Mouse (Mus musculus): Measurements from ENCODE around the gene Abca17.

Gene Abca17

DNA sequence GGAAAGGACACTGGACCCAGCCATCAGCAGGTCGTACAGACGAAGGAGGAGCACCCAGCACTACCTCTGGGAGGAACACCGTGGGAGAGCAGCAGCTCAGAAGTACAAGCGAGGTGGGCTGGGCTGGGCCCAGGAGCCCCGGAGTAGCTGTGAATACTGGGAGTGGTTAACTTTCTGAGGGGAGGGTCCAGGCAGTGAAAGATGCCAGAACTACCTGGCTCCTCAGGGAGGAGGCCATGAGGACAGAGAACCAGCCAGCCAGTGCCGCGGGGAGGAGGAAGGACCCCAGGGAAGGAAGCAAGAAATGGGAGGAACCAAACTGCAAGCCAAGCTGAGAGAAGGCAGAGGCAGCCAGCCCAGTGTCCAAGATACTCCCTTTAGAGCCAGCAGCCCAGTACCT, 122.9 kb downstream of the Abca17 start:
- DNase-seq: no peak

DNA sequence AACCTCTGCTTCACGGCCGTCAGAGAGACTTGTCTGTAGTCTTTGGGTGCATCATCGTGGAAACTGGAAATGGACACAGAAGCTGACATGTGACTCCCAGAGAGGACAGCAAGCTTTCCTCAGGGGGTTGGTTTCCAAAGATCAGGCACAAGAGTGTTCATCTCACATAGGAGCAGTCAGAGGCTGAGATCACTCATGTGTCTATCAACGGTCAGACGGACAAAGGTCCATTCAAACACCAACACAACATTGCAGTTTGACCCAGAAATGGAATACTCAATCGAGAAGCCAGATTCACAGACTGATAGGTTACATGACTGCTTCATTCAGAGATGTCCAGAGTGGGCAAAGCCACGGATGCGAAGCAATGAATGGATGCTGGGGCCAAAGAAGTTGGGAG, 124.1 kb downstream of the Abca17 start:
- no peak for DNase-seq

DNA sequence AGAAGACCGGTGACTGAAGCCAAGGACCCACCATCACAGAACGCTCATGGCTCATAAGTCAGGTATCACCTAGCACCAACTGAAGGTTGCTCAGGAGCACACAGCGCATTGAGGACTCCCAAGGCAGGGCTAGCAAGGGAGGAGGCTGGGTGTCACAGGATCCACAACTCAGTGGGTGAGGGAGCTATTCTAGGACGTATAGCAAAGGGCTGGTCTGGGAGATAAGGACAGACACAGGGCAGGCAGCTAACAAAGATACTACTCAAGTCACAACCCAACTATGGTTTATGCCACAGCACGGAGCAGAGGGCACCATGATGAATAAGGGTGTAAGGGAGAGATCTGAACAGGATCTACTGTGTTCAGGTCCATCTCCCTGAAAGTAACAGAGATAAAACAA, 125.0 kb downstream of the Abca17 start:
- DNase-seq: no peak

DNA sequence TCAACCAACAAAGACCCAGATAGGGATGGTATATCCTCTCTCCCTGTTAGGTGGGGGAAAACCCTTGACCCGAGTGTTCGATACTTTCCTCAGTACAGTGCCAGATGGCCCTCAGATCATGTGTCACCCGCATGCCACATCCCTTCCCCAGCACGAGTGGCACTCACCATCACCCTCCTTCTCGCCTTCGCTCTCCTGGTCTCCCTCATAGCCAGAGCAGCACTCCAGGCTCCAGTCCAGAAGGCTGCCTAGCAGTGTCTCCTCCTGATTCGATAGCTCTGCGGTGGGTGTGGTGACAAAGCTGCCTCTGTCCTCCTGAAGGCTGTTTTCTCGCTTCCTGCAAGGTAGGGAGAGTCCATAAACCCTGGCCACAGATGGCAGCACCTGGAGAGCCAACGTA, 126.1 kb downstream of the Abca17 start:
- DNase-seq: no peak

DNA sequence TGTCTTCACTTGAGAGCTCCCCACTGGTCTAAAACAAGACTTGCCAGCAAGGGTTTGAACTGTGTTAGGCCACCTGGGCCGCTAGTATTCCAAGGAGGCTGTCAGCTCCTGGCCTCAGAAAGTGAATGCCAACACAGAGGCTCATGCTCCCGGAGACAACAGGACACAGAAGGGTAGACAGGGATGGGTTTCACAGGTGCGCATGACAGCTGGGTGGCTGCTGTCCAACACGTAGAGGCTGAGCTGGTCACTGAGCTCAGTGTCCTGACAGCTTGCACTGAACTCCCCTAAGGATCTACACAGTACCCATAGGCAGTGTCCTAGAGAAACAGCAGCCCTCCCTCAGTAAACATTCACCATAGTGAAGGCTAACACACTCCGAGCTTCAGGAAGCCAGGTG, 127.4 kb downstream of the Abca17 start:
- no peak for DNase-seq

DNA sequence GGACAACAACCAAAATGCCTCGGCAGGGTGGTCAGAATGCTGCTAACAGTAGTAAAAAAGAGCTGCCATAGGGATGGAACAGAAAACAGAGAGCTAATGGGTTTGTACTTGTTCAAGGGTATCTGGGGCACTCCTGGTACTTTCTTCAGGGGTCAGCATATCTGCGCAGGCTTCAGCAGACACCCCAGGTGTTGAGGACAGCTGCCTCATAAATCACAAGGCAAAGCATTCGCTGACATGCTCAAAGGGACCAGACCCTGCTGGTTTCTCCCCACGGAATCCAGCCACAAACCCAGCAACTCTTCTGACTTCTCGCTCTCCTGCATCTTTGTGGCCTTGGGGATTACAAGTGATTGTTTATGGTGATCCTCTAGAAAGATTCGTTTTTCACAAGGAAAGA, 128.2 kb downstream of the Abca17 start:
- no peak for DNase-seq

DNA sequence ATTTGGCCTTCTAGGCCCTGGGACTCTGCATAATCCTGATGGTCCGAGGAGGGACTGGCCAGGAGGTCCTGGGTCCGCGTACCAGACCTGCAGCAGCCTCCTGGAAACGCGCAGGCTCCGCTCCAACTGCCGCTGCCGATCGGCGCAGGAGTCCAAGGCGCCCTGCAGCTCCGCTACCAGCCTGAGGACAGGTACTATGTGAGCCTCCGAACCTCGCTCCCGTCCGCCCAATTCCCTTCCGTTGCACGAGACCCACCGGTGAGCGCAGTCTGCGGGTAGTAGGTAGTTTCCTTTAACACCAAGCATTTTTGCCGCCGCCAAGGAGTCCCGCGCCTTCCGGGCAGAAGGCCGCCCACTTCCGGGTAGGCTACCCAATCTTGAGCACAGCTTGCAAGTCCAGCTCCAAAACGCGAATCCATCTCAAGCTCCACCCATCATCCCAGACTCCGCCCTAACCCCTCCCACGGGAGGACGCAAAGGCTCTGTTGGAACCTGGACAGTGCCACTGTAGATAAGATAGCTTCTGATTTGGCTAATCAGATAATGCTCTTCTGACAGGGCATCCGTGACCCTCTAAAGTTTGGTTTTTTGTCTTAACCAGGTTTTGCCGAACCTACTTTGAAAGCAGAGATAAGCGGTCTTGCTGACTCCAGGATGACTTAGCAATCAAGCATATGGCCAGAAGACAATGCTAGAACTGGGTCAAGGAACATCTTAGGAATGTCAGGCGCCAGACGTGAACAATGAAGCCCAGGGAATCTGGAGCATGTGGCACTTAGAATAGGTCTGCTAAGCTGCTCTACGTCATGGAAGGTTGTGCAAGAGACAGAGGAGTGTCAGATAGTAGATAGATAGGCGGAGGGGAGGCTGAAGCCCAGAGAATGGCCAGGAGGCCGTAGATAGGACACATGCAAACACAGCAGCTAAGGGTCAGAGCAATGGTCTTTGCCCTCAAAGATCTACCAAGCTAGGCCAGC, 130.1 kb downstream of the Abca17 start, which contains the start of gene Tedc2:
Gene Tedc2 (minus strand): TSS at position 417 of the 977 bp plus-strand sequence.
- peak; percentile 94 for DNase-seq

DNA sequence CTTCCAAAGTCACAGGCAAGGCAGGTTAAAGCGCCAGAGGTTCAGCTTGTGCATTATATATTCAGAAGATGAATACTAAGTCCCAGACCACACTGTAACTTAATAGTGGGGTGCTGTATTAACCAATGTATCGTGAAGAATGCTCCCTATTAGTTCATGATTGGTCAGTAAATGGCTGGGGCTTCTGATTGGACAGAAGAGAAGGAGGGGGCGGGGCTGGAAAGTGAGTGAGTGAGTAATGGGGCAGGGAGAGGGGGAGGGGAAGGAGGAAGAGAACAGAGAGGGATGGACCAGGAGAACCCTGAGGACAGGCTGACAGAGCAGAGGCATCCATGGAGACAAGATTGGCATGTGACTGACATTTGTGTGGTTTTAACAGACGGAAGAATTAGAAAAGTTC, 134.0 kb downstream of the Abca17 start:
- DNase-seq: no peak
